Mouse (Mus musculus): ENCODE data around the gene Cct8. TPM values are rescaled to one million over a fixed set of nuclear protein-coding genes. Genes with fewer than 3 reads are reported as not detected.

The Cct8 gene
- polyA plus RNA-seq, 1 experiment = 15.0 TPM

DNA sequence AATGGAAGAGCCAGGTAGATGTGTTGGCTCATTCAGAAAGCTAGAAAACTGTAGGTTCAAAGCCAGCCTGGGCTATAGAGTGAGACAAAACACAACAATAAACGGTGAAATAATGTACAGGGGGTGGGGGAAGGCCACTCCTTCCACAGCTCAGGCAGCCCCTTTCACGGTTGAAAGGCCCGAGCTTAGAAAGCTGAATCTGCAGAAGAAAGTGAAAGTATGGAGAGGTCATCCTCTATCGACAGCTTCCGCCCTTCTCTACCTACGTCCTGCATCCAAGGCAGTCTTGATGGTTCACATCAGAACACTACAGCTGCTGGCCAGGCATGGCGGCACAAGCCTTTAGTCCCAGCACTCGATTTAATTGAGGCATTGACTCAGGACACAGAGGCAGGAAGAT, 57.0 kb downstream of the Cct8 start:
- TF ChIP-seq POLR2A (IDR thresholded peaks at IDR 0.05; ENCODE audit: low read depth, low read length) = no peak
- TF ChIP-seq CTCF (IDR thresholded peaks at IDR 0.05; ENCODE audit: extremely low read depth, insufficient read depth, insufficient read length, insufficient replicate concordance) = no peak
- 92% methylated on average over 8 of the region's 8 CpGs for WGBS
- peaks cover 6% of the 10 kb centered on the region; the same call in 1 of the 2 replicates for H3K4me1 ChIP-seq (ENCODE audit: control insufficient read depth, insufficient read depth, insufficient read length)
- no peaks in the 10 kb centered on the region for H3K27me3 ChIP-seq (ENCODE audit: control insufficient read depth, insufficient read depth, low read length)
- H3K36me3 ChIP-seq (ENCODE audit: control insufficient read depth, insufficient read depth, low read length) = no peaks in the 10 kb centered on the region
- DNase-seq (ENCODE audit: low read depth in 1 of 2, low spot score in 2 of 2) = no peak
- H3K27ac ChIP-seq (ENCODE audit: insufficient read depth, low read length) = no peak overlapping the region
- H3K4me3 ChIP-seq (ENCODE audit: extremely low read depth, insufficient read depth, insufficient read length) = no peak overlapping the region

DNA sequence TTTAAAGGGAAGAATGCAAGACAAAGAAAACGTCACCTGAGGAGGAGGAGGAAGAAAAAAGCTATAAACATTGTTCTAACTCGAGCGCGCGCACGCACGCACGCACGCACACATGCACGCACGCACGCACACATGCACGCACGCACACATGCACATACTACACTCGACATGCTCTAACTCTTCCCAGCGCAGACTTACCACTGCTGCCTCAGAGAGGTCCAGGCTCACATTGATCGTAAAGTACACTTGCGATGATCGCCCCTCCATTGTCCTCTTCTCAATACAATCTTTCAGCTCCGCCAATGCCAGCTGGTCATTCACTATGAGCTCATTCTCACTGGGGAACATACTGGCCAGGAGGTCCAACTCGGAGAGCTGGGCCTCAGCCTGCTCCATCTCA, 58.6 kb downstream of the Cct8 start:
- Histone ChIP-seq H3K27me3 (ENCODE audit: control insufficient read depth, insufficient read depth, low read length) (no peaks in the 10 kb centered on the region), H3K4me3 (ENCODE audit: extremely low read depth, insufficient read depth, insufficient read length) (no peak overlapping the region), H3K27ac (ENCODE audit: insufficient read depth, low read length) (no peak overlapping the region), H3K36me3 (ENCODE audit: control insufficient read depth, insufficient read depth, low read length) (no peaks in the 10 kb centered on the region), H3K4me1 (ENCODE audit: control insufficient read depth, insufficient read depth, insufficient read length) (peaks cover 8% of the 10 kb centered on the region; the same call in 1 of the 2 replicates)
- WGBS = 96% methylated on average over 21 of the region's 21 CpGs
- TF ChIP-seq CTCF (IDR thresholded peaks at IDR 0.05; ENCODE audit: extremely low read depth, insufficient read depth, insufficient read length, insufficient replicate concordance) (no peak), POLR2A (IDR thresholded peaks at IDR 0.05; ENCODE audit: low read depth, low read length) (no peak)
- DNase-seq (ENCODE audit: low read depth in 1 of 2, low spot score in 2 of 2) = no peak

DNA sequence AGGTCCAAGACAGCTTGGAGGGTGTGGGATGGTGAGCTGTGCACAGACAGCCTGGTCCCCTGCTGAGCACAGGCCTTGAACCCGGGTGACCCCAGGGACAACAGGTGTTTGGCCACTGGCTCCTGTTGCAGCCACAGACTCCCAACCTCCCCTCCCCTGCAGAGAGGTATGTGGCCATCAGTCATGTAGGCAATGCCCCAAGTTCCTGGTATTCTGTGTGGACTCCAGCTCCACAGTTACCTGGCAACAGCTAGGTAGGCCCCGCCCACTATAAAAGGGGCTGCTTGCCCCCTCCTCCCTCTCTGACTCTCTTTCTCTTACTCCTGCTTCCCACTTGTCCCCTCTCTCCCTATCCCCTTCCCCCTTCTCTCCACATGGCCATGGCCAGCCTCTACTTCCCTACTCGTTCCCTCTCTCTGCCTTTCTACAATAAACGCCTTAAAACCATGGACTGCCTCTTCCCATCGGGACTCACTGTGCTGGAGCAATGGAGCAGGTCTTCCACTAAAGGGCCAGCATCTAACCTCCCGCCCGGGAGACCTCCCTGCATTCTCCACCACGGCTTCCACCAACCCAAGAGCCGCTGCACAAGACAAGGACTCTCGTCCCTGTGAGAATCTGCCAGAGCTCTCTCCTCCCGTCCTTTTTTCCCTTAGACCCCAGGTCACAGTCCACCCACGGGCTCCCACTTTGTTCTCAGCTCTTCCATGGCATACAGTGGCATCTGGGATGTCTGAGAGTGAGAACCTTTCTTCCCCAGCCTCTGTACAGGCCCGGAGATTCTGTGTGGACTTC, 60.1 kb downstream of the Cct8 start:
- Histone ChIP-seq H3K4me1 (ENCODE audit: control insufficient read depth, insufficient read depth, insufficient read length) (peaks cover 5% of the 10 kb centered on the region), H3K4me3 (ENCODE audit: extremely low read depth, insufficient read depth, insufficient read length) (no peak overlapping the region), H3K27ac (ENCODE audit: insufficient read depth, low read length) (no peak overlapping the region), H3K27me3 (ENCODE audit: control insufficient read depth, insufficient read depth, low read length) (no peaks in the 10 kb centered on the region), H3K36me3 (ENCODE audit: control insufficient read depth, insufficient read depth, low read length) (no peaks in the 10 kb centered on the region)
- no peak for TF ChIP-seq CTCF (IDR thresholded peaks at IDR 0.05; ENCODE audit: extremely low read depth, insufficient read depth, insufficient read length, insufficient replicate concordance)
- no peak for TF ChIP-seq POLR2A (IDR thresholded peaks at IDR 0.05; ENCODE audit: low read depth, low read length)
- 91% methylated on average over 13 of the region's 13 CpGs for WGBS
- no peak for DNase-seq (ENCODE audit: low read depth in 1 of 2, low spot score in 2 of 2)

DNA sequence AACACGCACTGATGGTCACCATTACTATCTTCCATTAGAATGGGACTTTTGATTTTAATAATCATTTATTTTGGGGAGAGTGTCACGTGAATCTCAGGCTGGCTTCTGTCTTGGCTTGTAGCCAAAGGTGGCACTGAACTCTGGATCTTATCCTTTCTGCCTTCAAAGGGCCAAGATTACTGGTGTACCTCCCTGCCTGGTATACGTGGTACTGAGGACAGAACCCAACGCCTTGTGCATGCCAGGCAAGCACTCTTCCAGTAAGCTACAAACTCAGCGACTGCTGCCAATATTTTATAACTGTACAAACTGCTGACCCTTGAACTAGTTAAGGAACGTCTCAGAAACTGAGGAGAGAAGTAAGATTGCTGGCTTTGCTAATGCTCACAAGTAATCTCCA, 60.7 kb downstream of the Cct8 start:
- Histone ChIP-seq H3K27ac (ENCODE audit: insufficient read depth, low read length) (no peak overlapping the region), H3K27me3 (ENCODE audit: control insufficient read depth, insufficient read depth, low read length) (no peaks in the 10 kb centered on the region), H3K36me3 (ENCODE audit: control insufficient read depth, insufficient read depth, low read length) (no peaks in the 10 kb centered on the region), H3K4me1 (ENCODE audit: control insufficient read depth, insufficient read depth, insufficient read length) (peaks cover 5% of the 10 kb centered on the region), H3K4me3 (ENCODE audit: extremely low read depth, insufficient read depth, insufficient read length) (no peak overlapping the region)
- no peak for DNase-seq (ENCODE audit: low read depth in 1 of 2, low spot score in 2 of 2)
- WGBS = 88% methylated on average over 6 of the region's 6 CpGs
- TF ChIP-seq CTCF (IDR thresholded peaks at IDR 0.05; ENCODE audit: extremely low read depth, insufficient read depth, insufficient read length, insufficient replicate concordance) (no peak), POLR2A (IDR thresholded peaks at IDR 0.05; ENCODE audit: low read depth, low read length) (no peak)

DNA sequence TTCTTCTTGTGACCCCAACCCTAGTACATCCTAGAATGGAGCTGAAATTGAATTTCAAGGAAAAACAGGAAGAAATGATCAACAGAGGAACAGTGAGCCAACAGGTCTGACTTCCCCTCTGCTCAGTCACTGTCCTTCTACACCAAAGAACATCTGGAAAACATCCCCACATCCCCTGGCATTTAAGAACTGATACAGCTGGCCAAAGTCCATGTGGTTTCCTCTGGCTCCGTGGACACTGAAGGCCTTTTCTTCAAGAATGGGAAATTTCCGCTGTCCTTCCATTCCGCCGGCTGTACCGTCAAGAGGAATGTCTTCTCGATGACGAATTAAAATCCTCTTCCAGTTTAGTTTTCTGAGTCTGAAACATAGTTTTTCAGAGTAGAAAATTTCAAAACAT, 61.4 kb downstream of the Cct8 start:
- Histone ChIP-seq H3K27me3 (ENCODE audit: control insufficient read depth, insufficient read depth, low read length) (no peaks in the 10 kb centered on the region), H3K36me3 (ENCODE audit: control insufficient read depth, insufficient read depth, low read length) (no peaks in the 10 kb centered on the region), H3K4me3 (ENCODE audit: extremely low read depth, insufficient read depth, insufficient read length) (no peak overlapping the region), H3K27ac (ENCODE audit: insufficient read depth, low read length) (no peak overlapping the region), H3K4me1 (ENCODE audit: control insufficient read depth, insufficient read depth, insufficient read length) (peaks cover 5% of the 10 kb centered on the region)
- 92% methylated on average over 7 of the region's 7 CpGs for WGBS
- no peak for DNase-seq (ENCODE audit: low read depth in 1 of 2, low spot score in 2 of 2)
- TF ChIP-seq CTCF (IDR thresholded peaks at IDR 0.05; ENCODE audit: extremely low read depth, insufficient read depth, insufficient read length, insufficient replicate concordance) (no peak), POLR2A (IDR thresholded peaks at IDR 0.05; ENCODE audit: low read depth, low read length) (no peak)

Other genes starting within 250 kb of the Cct8 start
- 4.6 and 5.2 TPM in 2 replicates for gene N6amt1, start 141.7 kb downstream of the Cct8 start, polyA plus RNA-seq (2012; rRNA removed)
- 3.4 and 3.5 TPM in 2 replicates for gene Ltn1, start 63.3 kb downstream of the Cct8 start, polyA plus RNA-seq (2012; rRNA removed)
- 2.5 and 3.1 TPM in 2 replicates for gene Rwdd2b, start 55.3 kb downstream of the Cct8 start, polyA plus RNA-seq (2012; rRNA removed)
- gene Usp16, start 41.2 kb downstream of the Cct8 start, polyA plus RNA-seq (2012; rRNA removed) = 8.9 and 15.6 TPM in 2 replicates
- gene Map3k7cl, start 57.5 kb upstream of the Cct8 start, polyA plus RNA-seq (2012; rRNA removed) = 0.69 and 0.78 TPM in 2 replicates
- gene Bach1, start 203.1 kb upstream of the Cct8 start, polyA plus RNA-seq (2012; rRNA removed) = 7.6 and 8.8 TPM in 2 replicates